Comparison of ENCODE assay signal across 21 mouse cellular contexts in genomic region chr13:103308296-103308695, GRCm38 (mm10). TPM values are rescaled to one million over a fixed set of nuclear protein-coding genes. Genes with fewer than 3 reads are reported as not detected.
DNase-seq lines count a peak whose midpoint lies in the region; ATAC-seq lines count a peak whose summit lies in the region.
"Had no signal": no experiment of that assay in that cellular context is flagged by ENCODE, and none has a peak within 500 bp of the region (broad histone marks: within the 10 kb centered on the region; RNA-seq: fewer than 3 reads in every experiment).

No protein-coding gene starts in this region.

- ATAC-seq in frontal cortex, adult (ENCODE audit: low TSS enrichment) = peak; percentile 78
- ATAC-seq: activated CD4-positive, CD25-positive, alpha-beta regulatory T cell, adult 4 months; CD4-positive, CD25-positive, alpha-beta regulatory T cell, adult 4 months; forebrain, embryonic 13.5 days; forebrain, embryonic 15.5 days; forebrain, postnatal 0 days; Patski had no signal

- DNase-seq in frontal cortex, postnatal 14 days (ENCODE audit: low spot score in 2 of 2) = no peak
- peak; percentile 39 for DNase-seq in heart, adult 11 months
- no peak for DNase-seq in heart, postnatal 4 days
- peak; percentile 65 for DNase-seq in brain, adult 2 months (ENCODE audit: low read depth, low spot score)
- no peak for DNase-seq in adipocyte (ENCODE audit: low spot score)
- DNase-seq: adrenal gland, adult 2 months; adrenal gland, postnatal 10 days; adrenal gland, postnatal 25 days; B cell, adult 2 months; cerebellum, adult 11-12 months; cerebellum, adult 2 months; cerebellum, adult 9-10 months; cerebellum, postnatal 10 days; cerebellum, postnatal 25 days; forebrain, postnatal 0 days had no signal

RNA-seq across cellular contexts. Expression of gene Mast4, which starts 26.0 kb away (rescaled TPM):
- total RNA-seq in heart, postnatal 4 days (2021) = 10 to 100 TPM; 80.4 to 89.0 TPM

Comparison
In these comparisons a context has a peak if more than half of its experiments do, and no peak if none do; other contexts are left out.
1. DNase-seq: peak in heart, adult 11 months (single experiment) and brain, adult 2 months (single experiment); none in frontal cortex, postnatal 14 days (0 of 2), heart, postnatal 4 days (single experiment) and adipocyte (single experiment).